Mouse (Mus musculus): ENCODE measurements around the gene Pmel. TPM values are rescaled to one million over a fixed set of nuclear protein-coding genes. Genes with fewer than 3 reads are reported as not detected.
"Not testable (repeated sequence)": the region's sequence is repeated elsewhere in the genome, so short reads cannot be mapped to it uniquely, and the experiment has no call there.

Gene Pmel
- polyA plus RNA-seq, 1 experiment = 1.4 TPM

DNA sequence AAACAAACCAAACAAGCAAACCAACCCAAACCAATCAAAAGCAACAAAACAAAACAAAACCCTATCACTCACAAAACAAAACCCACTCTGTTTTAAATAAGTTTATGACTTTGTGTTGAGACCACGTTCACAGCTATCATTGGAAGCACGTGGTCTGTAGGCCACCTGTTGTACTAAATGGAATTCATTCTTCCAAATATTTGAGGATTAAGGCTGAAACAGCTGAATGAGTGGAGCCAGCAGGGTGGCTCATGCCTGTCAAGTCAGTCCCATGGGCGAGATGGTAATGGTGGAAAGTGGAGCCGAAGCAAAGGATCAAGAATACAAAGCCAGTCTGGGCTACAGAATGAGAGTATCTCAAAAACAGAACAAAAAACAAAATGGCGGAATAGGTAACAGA, 3.3 kb upstream of the Pmel start:
- Histone ChIP-seq H3K27me3 (ENCODE audit: control insufficient read depth, insufficient read depth, low read length) (no peaks in the 10 kb centered on the region), H3K4me1 (ENCODE audit: control insufficient read depth, insufficient read depth, insufficient read length, low read length) (peaks cover 10% of the 10 kb centered on the region; the same call in 1 of the 2 replicates), H3K4me3 (ENCODE audit: low read depth, low read length) (no peak overlapping the region), H3K36me3 (ENCODE audit: control insufficient read depth, insufficient read depth, low read length) (0 out of 2 replicates have a peak, but pooled peaks cover 1% of the 10 kb centered on the region), H3K27ac (ENCODE audit: insufficient read depth, low read depth, low read length) (no peak overlapping the region)
- WGBS = 95% methylated on average over 5 of the region's 5 CpGs
- no peak for TF ChIP-seq CTCF (IDR thresholded peaks at IDR 0.05; ENCODE audit: extremely low read depth, insufficient read length, insufficient replicate concordance, low read depth, low read length)
- TF ChIP-seq POLR2A (IDR thresholded peaks at IDR 0.05; ENCODE audit: low read depth, low read length) = no peak

GRCm38 (mm10) chr10:128702328-128703007, 1.5 kb upstream of the Pmel start:
- no peak overlapping the region for H3K27ac ChIP-seq (ENCODE audit: insufficient read depth, low read depth, low read length)
- WGBS = 42% methylated on average over 6 of the region's 6 CpGs
- no peak for TF ChIP-seq POLR2A (IDR thresholded peaks at IDR 0.05; ENCODE audit: low read depth, low read length)
- no peak for TF ChIP-seq CTCF (IDR thresholded peaks at IDR 0.05; ENCODE audit: extremely low read depth, insufficient read length, insufficient replicate concordance, low read depth, low read length)
- H3K4me1 ChIP-seq (ENCODE audit: control insufficient read depth, insufficient read depth, insufficient read length, low read length) = peaks cover 6% of the 10 kb centered on the region; the same call in 1 of the 2 replicates
- no peak overlapping the region for H3K4me3 ChIP-seq (ENCODE audit: low read depth, low read length)
- 0 out of 2 replicates have a peak, but pooled peaks cover 1% of the 10 kb centered on the region for H3K36me3 ChIP-seq (ENCODE audit: control insufficient read depth, insufficient read depth, low read length)
- H3K27me3 ChIP-seq (ENCODE audit: control insufficient read depth, insufficient read depth, low read length) = no peaks in the 10 kb centered on the region

DNA sequence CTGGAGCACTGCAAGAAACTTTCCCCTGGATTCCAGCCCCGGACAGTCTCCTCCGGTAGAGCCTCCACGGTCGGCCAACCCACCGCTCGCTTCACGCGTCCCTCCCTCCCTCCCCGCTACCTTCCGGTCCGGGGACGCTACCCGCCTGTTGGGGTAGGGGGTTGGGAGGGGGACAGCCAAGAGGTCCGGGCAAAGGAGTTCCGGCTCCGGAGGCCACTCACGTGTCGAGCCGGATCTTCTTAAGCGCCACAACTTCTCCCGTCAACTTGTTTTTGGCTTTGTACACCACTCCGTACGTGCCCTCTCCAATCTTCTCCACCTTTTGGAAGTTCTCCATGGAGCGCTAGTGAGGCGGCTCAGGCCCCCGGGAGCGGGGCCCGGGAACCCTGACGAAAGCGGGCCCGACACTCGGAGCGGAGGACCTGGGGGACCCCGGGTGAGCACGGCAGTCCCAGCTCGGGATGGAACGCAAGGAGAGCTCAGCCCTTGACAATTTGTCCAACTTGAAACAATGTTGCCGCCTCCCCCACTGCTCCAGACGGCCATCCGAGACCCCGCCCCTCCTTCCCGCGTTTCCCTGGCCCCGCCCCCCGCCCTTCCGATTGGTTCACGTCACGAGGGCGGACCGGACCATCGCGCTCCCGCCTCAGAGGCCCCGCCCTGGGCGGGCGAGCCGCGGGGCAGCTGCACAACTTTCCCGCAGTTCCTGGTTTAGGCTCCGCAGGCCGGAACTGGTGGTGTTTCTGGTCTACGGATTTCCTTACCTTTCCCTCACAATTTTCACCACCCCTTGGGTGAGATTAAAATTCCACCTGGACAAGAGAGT, 709 bp downstream of the Pmel start, which contains the start of gene Cdk2:
Cdk2 (minus strand) TSS at position 541 of the 826 bp plus-strand sequence.
- H3K27ac ChIP-seq (ENCODE audit: insufficient read depth, low read depth, low read length) = peak within 1 kb of the TSS; percentile 82
- H3K27me3 ChIP-seq (ENCODE audit: control insufficient read depth, insufficient read depth, low read length) = no peaks in the 10 kb centered on the region
- H3K4me1 ChIP-seq (ENCODE audit: control insufficient read depth, insufficient read depth, insufficient read length, low read length) = peaks cover 3% of the 10 kb centered on the region; the same call in 1 of the 2 replicates
- peak; percentile 93 for TF ChIP-seq POLR2A (IDR thresholded peaks at IDR 0.05; ENCODE audit: low read depth, low read length)
- no peak for TF ChIP-seq CTCF (IDR thresholded peaks at IDR 0.05; ENCODE audit: extremely low read depth, insufficient read length, insufficient replicate concordance, low read depth, low read length)
- H3K4me3 ChIP-seq (ENCODE audit: low read depth, low read length) = peak within 1 kb of the TSS; percentile 99
- 0 out of 2 replicates have a peak, but pooled peaks cover 1% of the 10 kb centered on the region for H3K36me3 ChIP-seq (ENCODE audit: control insufficient read depth, insufficient read depth, low read length)
- WGBS = under 1% methylated on average over 60 of the region's 62 CpGs

- H3K27me3 ChIP-seq (ENCODE audit: control insufficient read depth, insufficient read depth, low read length) = no peaks in the 10 kb centered on the region
- H3K27ac ChIP-seq (ENCODE audit: insufficient read depth, low read depth, low read length) = peak overlapping the region; percentile 23
- H3K36me3 ChIP-seq (ENCODE audit: control insufficient read depth, insufficient read depth, low read length) = no peaks in the 10 kb centered on the region
- H3K4me3 ChIP-seq (ENCODE audit: low read depth, low read length) = peak overlapping the region; percentile 49
- peaks cover 3% of the 10 kb centered on the region; the same call in 1 of the 2 replicates for H3K4me1 ChIP-seq (ENCODE audit: control insufficient read depth, insufficient read depth, insufficient read length, low read length)
- 8% methylated on average over 11 of the region's 11 CpGs for WGBS
- no peak for TF ChIP-seq CTCF (IDR thresholded peaks at IDR 0.05; ENCODE audit: extremely low read depth, insufficient read length, insufficient replicate concordance, low read depth, low read length)
- TF ChIP-seq POLR2A (IDR thresholded peaks at IDR 0.05; ENCODE audit: low read depth, low read length) = no peak; the same call in 1 of the 2 replicates
These were observed 1.3 kb downstream of the Pmel start for GRCm38 (mm10) chr10:128705317-128705693.

- H3K36me3 ChIP-seq (ENCODE audit: control insufficient read depth, insufficient read depth, low read length); H3K27me3 ChIP-seq (ENCODE audit: control insufficient read depth, insufficient read depth, low read length); H3K4me3 ChIP-seq (ENCODE audit: low read depth, low read length); H3K27ac ChIP-seq (ENCODE audit: insufficient read depth, low read depth, low read length): not testable (repeated sequence)
- 92% methylated on average over 7 of the region's 7 CpGs for WGBS
- peaks cover 10% of the 10 kb centered on the region; the same call in 1 of the 2 replicates for H3K4me1 ChIP-seq (ENCODE audit: control insufficient read depth, insufficient read depth, insufficient read length, low read length)
These were observed 7.3 kb downstream of the Pmel start for GRCm38 (mm10) chr10:128711318-128711717.

DNA sequence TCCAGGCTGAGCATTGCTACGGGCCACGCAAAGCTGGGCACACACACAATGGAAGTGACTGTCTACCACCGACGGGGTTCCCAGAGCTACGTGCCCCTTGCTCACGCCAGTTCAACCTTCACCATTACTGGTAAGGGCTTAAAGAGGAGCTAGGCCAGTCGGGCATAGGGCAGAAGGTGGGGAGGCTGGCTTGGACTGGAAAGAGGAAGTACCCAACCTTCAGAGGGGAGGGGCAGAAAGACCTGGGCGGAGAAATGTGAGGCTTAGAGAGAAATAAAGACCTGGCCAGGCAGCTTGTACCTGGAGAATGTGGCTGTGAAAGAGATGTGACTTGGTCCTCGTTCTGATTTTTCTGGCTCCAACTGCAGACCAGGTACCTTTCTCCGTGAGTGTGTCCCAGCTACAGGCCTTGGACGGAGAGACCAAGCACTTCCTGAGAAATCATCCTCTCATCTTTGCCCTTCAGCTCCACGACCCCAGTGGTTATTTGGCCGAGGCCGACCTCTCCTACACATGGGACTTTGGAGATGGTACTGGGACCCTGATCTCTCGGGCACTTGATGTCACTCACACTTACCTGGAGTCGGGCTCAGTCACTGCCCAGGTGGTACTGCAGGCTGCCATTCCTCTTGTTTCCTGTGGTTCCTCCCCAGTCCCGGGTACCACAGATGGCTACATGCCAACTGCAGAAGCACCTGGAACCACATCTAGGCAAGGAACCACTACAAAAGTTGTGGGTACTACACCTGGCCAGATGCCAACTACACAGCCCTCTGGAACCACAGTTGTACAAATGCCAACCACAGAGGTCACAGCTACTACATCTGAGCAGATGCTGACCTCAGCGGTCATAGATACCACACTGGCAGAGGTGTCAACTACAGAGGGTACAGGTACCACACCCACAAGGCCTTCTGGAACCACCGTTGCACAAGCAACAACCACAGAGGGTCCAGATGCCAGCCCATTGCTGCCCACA, 11.9 kb downstream of the Pmel start:
- H3K36me3 ChIP-seq (ENCODE audit: control insufficient read depth, insufficient read depth, low read length) = peaks cover 23% of the 10 kb centered on the region
- 70% methylated on average over 19 of the region's 19 CpGs for WGBS
- TF ChIP-seq POLR2A (IDR thresholded peaks at IDR 0.05; ENCODE audit: low read depth, low read length) (no peak), CTCF (IDR thresholded peaks at IDR 0.05; ENCODE audit: extremely low read depth, insufficient read length, insufficient replicate concordance, low read depth, low read length) (no peak)

DNA sequence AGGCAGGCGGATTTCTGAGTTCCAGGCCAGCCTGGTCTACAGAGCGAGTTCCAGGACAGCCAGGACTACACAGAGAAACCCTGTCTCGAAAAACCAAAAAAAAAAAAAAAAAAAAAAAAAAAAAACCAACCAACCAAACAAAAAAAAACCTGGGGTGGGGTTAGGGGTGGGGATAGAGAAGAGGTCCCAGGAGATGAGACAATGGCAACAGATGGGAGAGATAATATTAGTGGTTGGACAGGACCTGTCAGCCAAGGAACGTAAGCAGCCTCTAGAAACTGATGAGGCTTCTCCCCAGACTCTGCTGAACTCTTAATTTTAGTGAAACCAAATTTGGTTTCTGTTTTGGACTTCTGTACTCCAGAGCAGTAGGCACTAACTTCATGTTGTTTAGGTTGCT, 21.5 kb downstream of the Pmel start:
- H3K27ac ChIP-seq (ENCODE audit: insufficient read depth, low read depth, low read length); H3K4me3 ChIP-seq (ENCODE audit: low read depth, low read length); H3K4me1 ChIP-seq (ENCODE audit: control insufficient read depth, insufficient read depth, insufficient read length, low read length); H3K27me3 ChIP-seq (ENCODE audit: control insufficient read depth, insufficient read depth, low read length): not testable (repeated sequence)
- WGBS = 86% methylated on average over 4 of the region's 4 CpGs
- H3K36me3 ChIP-seq (ENCODE audit: control insufficient read depth, insufficient read depth, low read length) = peaks cover 75% of the 10 kb centered on the region

More for the DNA sequence above, 11.9 kb downstream of the Pmel start:
- Histone ChIP-seq H3K27ac (ENCODE audit: insufficient read depth, low read depth, low read length) (no peak overlapping the region), H3K27me3 (ENCODE audit: control insufficient read depth, insufficient read depth, low read length) (no peaks in the 10 kb centered on the region), H3K4me1 (ENCODE audit: control insufficient read depth, insufficient read depth, insufficient read length, low read length) (peaks cover 11% of the 10 kb centered on the region; the same call in 1 of the 2 replicates), H3K4me3 (ENCODE audit: low read depth, low read length) (no peak overlapping the region)
